Mouse (Mus musculus): Measurements from ENCODE around the gene Osbpl8.

Gene Osbpl8

GRCm38 (mm10) chr10:111155571-111155970 lies 9.0 kb upstream of the Osbpl8 start:
- no peak for DNase-seq

- DNase-seq = no peak
Observed at GRCm38 (mm10) chr10:111156394-111157190, 8.0 kb upstream of the Osbpl8 start.

DNA sequence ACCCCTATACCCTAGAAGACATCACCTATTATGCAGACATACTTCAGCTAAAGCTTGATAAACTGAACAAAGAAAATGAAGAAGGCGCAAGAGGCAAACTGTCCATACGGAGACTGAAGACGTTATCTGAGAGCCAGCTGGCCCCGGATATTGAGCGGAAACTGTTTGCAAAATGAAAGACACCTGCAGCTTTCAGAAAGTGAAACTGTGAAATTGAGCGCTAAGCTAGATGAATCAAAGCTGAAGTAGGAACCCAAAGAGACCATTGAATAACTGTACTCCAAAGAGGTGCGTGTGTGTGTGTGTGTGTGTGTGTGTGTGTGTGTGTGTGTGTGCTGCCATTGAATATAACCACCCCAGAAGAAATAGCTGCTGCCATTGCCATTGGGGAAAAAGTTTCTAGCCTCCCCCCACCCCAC lies 7.3 kb upstream of the Osbpl8 start:
- no peak for DNase-seq

DNA sequence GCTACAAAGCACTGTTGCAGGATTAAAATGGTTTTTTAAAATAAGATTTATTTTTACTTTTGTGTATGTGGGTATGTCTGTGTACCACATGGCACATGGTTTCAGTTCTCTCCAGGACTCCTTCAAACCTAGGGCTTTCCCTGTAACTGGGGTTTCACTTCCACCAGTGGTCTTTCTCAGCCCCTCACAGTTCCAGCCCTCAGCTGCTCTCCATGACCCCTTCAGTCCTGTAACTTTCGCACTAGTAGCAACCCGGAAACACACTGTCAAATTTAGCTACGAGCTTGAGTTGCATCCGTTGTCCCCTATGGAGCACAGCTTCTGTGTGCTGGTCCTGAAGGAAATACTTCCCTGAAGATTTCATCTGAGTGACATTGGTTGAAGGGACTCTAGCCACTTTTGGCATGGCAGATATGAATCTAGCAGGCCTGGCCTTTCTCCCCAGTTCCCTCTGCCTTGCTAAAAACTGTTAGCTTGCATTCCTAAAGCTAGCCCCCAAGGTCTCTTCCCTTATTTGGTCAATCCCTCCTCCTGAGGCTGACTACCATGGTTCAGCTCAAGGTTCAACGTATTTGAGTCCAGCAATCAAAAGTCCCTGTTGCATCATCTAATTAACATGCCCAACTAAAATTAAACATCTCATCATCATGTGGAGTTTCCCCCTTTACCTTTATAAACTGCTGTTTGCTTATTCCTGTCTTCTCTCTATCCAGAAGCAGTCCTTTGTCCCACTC lies 4.6 kb upstream of the Osbpl8 start:
- no peak for DNase-seq

- no peak for DNase-seq
Observed at GRCm38 (mm10) chr10:111160540-111160939, 4.0 kb upstream of the Osbpl8 start.

GRCm38 (mm10) chr10:111161373-111161772 lies 3.2 kb upstream of the Osbpl8 start:
- no peak for DNase-seq

- no peak for DNase-seq
Observed at GRCm38 (mm10) chr10:111163025-111163424, 1.5 kb upstream of the Osbpl8 start.

GRCm38 (mm10) chr10:111163601-111164240 lies 831 bp upstream of the Osbpl8 start:
- DNase-seq = no peak

DNA sequence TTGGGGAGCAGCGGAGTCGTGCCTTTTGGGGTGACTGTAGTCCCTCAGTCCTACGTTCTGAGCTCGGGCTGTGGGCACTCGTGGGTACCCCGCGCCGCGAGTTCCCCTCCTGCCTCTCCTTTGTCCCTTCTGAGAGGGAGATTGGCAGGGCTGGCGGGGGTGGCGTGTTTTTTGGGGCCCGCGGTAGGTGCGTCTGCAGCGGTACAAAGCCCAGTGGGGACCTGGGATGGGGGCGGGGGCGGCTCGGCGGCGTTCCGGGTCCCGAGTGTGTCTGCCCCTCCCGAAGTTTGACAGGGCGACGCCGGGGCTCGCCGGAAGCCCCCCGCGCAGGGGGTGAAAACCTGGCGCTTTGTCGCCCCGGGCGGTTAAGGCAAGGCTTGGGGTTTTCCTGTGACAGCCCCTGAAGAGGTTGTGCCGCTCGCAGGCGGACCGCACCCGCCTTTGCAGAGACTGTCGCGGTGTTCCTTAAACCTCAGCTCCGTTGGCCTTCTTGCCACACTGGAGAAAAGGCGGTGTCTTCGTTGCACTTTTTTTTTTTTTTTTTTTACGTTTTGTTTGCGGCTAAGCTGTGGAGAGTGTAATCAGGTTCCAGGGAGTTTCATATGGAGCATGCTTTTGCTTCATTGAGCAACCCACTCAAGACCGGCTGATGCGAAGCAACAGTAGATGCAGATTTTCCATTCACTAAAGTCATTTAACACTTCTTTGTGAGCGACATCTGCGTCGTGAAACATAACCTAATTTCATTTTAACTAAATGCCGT lies 848 bp downstream of the Osbpl8 start:
- DNase-seq = peak; percentile 56

DNA sequence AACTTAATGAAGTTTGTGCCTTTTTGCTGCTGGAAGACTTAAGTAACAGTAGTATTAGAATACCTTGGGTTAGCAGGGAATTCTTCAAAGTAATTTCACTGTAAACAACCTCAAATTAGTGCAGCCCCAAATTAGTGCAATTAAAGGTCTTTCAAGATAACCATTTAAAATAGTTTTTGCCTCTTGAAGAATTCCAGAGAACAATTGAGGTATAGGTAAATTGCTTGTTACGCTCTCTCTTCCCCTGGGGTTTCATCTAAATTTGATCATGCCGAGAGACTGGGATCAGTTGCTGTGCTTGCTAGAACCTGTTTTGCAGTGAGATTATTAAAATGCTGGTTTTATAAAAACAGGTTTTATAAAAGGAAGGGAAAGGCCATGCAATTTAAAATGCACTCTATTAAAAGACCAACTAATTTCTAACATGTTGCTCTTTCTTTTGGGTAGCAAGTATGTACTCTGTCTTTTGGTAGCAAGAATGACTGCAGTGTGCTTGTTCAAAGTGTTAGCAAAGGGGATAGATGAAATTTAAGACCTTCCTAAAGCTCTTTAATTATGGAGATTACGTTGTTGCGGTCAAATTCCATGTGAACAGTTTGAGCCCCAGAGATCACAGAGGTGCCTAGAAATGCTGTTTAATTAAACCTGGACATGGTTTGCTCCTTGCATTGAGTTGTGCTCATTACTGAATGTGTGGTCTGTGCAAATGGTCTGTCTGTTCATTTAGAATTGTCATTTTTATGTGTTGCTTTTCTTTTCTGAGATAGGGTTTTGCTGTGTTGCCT lies 1.7 kb downstream of the Osbpl8 start:
- DNase-seq = no peak

DNA sequence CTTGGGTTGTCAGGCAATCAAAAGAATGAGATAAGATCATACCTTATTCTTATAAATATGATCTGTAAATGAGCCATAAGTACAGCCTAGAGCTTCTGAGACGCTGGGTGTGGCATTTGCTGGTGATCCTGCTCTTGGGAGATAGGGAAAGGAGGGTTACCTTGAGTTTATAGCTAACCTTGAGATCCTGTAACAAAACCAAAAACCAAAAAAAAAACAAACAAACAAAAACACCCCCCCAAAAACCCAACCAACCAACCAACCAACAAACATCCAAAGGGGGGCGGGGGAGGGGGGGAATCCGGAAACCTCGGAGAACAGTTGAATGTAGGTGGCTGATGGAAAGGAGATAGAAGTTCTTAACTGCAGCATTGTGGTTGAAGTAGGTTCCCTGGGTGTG lies 2.9 kb downstream of the Osbpl8 start:
- DNase-seq = no peak

DNA sequence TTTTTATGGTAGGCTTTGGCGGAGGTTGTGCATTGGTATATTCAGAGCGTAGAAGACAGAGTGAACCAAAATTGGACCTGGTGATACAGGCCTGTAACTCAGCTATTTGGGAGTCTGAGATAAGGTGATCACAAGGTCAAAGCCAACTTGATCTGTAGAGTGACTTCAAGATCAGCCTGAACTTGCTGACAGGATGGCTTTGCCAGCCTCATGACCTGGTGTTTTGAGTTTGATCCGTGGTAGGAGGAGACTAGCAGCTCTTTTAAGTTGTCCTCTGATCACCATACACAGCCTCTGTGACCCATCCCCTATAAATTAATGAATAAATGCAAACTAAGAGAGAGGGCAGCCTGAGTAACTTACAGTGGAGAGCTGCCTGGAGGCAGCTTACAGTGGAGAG lies 3.8 kb downstream of the Osbpl8 start:
- DNase-seq = no peak

GRCm38 (mm10) chr10:111171246-111171934 lies 6.8 kb downstream of the Osbpl8 start:
- no peak for DNase-seq

DNA sequence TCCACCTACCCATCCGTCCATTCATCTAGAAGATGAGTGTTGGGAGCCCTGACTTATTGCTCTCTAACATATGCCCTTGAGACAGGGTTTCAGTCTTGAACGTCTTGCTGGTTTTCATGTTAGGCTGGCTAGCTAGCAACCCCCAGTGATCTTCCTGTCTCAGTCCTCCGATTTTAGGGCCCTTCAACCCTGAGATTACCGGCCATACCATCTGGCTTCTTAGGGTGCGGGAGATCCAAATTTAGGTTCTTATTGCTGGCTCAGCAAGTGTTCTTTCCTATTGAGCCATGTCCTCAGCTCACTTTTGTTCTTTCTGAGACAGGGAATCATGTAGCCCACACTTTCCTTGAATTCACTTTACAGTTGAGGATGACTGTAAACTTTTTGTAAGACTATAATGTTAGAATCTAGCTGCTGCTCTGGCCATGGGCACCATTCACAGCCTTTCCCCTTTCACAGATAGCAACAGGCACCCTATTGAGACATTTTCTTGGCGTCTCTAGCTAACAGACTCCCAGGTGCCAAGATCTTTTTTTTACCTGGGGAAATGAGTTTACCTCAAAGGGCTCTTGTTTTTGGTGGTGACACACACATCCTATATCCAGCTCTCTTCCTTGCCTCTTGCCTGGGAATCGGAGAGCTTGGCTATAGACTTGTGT lies 9.2 kb downstream of the Osbpl8 start:
- DNase-seq = no peak

DNA sequence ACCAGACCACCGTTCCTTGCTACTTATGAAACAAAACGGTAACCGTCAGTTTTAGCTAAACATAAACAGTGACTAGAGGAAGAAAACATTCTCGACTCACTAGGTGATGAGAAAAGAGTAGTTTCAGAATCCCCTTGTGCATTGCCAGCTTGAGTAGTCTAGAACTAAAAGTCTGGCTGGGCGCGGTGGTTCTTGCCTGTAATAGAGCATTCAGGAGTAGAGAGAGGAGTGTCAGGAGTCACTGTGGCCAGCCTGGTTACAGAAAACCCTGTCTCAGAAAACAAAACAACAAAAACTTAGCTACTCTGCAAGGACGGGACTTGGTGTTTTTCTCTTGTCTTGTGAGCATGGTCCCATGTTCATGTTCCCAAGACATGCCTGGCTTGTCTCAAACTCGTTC lies 12.8 kb downstream of the Osbpl8 start:
- no peak for DNase-seq

DNA sequence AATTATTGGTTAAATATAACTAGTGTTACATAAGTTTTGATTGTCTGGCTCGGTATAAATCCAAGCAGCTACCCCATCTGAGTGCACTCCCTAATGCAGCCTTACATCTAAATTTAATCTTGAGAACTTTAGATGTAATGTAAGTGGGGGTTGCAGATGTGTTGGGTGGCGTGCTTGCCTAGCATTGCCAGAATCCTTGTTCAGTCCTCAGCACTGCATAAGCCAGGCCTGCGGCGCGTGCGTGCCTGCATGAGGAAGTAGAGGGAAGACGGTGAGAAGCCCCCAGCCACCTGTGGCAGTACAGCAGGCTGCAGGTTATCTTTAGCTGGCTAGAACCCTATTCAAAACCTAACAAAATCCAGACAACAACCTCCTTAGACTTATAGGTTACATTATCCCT lies 13.5 kb downstream of the Osbpl8 start:
- no peak for DNase-seq

GRCm38 (mm10) chr10:111180633-111181032 lies 16.1 kb downstream of the Osbpl8 start:
- no peak for DNase-seq

DNA sequence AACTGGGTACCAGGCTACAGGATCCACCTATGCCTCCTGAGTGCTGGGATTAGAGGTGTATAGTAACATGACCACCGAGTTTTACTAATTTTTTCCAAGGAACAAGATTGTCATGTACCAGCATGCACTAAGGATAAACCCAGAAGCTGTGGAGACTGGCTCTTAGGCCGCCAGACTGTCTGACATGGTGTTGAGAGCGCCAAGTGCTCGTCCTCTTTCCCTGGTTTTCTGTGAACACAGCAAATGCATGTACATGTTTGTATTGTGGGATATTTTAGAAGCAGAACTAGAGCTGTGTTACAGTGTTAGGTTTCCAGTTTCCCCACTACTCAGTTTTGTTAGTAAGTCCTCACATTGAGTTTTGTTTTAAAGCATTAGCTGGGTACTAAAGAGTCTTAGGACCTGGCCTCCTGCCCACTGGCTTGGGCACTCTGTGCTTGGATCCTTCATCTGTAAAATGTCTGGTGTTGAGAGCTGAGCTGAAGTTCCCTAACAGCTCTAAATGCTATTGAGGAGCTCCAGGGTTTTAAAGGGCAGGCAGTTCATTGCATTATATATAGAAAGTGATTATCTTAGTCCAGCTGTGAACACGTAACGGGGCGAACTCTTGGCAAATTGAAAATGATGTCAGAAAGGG lies 19.2 kb downstream of the Osbpl8 start:
- DNase-seq = peak; percentile 43

DNA sequence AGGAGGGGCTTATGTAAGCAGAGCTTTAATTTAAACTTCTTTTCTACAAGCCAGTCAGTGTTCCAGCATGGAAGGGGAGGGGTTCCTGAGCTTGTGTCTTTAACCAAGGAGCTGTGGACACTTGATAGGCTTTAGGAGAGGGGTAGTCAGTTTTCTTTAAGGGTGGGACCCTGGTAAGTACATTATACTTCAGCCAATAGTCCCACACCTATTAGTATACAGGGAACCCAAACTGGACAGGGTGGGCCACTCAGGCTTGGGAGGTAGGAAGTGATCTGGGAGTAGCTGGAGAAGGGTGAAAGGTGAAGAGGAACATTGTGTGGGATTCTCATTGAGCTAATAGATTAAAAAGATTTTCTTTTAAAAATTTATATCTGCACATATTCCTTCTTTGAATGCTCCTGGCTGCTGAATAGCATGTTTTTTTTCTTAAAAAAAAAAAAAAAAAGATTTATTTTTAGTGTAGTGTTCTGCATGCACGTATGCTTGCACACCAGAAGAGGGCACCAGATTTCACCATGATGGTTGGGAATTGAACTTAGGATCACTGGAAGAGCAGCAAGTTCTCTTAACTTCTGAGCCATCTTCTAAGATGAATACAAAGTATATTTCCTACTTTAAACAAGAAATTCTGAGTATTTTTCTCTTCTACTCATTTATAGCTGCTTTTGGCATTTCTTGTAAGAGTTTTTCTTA lies 21.2 kb downstream of the Osbpl8 start:
- DNase-seq = no peak

DNA sequence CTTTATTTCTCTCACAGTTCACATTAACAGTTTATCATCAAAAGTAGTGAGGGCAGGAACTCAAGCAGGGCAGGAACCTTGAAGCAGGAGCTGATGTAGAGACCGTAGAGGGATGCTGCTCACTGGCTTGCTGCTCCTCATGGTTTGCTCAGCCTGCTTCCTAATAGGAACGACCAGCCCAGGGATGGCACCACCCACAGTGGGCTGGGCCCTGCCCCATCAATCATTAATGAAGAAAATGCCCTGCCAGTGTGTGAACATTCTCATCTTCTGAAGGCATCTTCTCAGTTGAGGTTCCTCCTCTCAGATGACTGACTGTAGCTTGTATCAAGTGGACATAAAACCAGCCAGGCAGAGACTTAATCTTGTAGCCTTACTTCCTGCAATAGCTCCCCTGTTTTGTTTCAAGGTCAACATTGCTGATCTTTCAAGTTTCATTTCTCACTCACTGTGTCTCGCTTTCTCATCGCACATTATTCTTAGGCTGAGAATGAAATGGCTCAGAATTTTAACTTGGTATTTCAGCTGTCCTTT lies 24.5 kb downstream of the Osbpl8 start:
- DNase-seq = no peak
